Mouse (Mus musculus): Measurements from ENCODE around the gene Kat6b. TPM values are rescaled to one million over a fixed set of nuclear protein-coding genes. Genes with fewer than 3 reads are reported as not detected.

Gene Kat6b
- polyA plus RNA-seq, 1 experiment from 2014 or later = 19.6 TPM

DNA sequence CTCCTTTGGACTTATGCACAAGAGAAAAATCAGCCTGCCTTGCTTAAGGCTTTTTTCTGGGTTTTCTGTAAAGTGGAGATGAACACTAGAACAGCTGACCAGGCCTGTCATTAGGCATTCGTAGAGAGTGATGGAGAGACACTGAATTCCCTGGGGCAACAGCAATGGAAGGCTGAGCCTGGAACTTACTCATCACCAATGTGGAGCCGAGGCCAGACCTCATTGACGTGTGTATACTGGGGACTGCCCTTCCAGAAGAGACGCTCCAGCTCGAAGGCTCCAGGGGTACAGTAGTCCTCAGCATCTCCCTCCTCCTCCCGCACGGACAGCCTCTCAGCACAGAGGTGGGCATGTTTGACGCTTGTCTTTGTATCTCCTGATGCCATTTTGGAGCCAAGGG is 221.5 kb downstream of the Kat6b start:
- WGBS = 91% methylated on average over 8 of the region's 8 CpGs
- H3K4me3 ChIP-seq = no peak overlapping the region
- peaks cover 13% of the 10 kb centered on the region for H3K4me1 ChIP-seq
- H3K36me3 ChIP-seq = no peaks in the 10 kb centered on the region
- H3K27me3 ChIP-seq (ENCODE audit: low read depth, poor library complexity, severe bottlenecking) = no peaks in the 10 kb centered on the region
- DNase-seq (ENCODE audit: low spot score) = no peak
- no peak overlapping the region for H3K27ac ChIP-seq
- no peaks in the 10 kb centered on the region for H3K9me3 ChIP-seq (replicated peaks)

DNA sequence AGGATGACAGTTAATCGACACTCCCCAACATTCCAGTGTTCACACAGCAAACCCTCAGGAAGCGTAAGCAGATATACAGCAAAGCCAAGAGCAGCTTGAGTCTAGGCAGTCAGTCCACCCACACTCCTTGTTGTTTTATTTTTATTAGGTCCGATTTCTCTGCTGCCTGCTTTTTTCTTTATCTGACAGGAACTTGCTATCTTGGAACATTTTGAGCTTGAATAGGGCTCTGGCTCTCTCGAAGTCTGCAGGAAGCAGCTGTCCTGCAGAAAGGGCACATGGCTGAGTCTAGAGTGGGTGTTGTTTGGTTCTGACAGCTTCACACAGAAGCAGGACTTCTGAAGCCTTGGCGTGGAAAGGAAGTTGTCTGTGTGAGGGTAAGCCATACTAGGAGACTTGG is 222.0 kb downstream of the Kat6b start:
- no peak overlapping the region for H3K27ac ChIP-seq
- no peaks in the 10 kb centered on the region for H3K9me3 ChIP-seq (replicated peaks)
- peaks cover 13% of the 10 kb centered on the region for H3K4me1 ChIP-seq
- no peak for DNase-seq (ENCODE audit: low spot score)
- H3K27me3 ChIP-seq (ENCODE audit: low read depth, poor library complexity, severe bottlenecking) = no peaks in the 10 kb centered on the region
- no peak overlapping the region for H3K4me3 ChIP-seq
- no peaks in the 10 kb centered on the region for H3K36me3 ChIP-seq
- 82% methylated on average over 5 of the region's 5 CpGs for WGBS

DNA sequence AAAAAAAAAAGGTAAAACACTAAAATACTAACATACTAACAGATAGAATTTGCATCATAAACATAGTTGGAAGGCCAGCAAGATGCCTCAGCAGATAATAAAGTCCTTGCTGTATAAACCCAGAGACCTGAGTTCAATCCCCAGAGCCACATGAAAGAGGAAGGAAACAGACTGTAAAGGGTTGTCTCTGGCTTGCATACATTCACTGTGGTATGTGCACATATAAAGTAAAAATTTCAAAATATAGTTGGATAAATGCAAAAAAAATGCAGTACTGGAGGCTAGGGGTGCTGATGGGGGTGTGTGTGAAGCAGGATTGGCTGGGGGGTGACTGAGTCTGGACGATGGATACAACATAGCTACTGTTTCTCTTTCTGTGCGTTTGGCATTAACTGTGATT is 224.2 kb downstream of the Kat6b start:
- 92% methylated on average over 2 of the region's 2 CpGs for WGBS
- Histone ChIP-seq H3K27me3 (ENCODE audit: low read depth, poor library complexity, severe bottlenecking) (no peaks in the 10 kb centered on the region), H3K27ac (no peak overlapping the region), H3K36me3 (no peaks in the 10 kb centered on the region), H3K4me3 (no peak overlapping the region), H3K9me3 (replicated peaks) (no peaks in the 10 kb centered on the region), H3K4me1 (peaks cover 22% of the 10 kb centered on the region)
- no peak for DNase-seq (ENCODE audit: low spot score)

DNA sequence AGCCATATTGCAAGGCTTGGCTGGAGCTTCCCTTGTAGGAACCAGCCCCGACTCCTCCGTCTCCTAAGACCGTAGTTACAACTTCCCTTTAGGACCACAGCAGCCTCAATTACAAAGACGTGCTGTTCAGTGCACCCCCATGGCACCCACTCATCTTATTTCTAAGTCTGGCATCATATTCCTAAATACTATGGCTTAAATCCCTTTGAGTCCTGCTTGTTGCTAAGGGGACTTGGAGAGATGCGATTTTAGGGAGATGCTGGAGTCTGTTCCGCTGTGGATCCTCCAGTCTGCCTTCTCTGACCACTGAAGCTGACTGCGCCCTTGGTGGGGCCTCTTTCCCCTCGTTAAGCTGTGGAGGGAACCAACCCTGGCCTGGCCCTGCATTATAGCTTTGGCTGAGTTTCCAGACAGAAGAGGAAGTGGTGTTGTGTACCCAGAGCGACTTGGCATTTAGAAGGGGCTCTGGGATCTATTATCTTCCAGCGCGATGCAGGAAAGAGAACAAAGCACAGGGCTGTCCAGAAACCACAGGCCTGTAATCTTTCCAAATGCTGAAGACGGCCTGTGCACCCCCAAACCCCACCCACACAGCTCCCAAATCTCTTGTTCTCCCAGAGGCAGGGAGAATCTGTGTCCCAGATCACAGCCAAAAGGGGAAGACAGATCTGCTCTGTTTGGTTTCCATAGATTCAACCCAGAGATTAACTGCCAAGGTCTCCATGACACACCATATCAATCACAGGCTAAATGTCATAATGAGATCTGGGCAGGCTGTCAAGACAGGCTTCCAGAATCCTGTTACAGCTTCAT is 225.7 kb downstream of the Kat6b start:
- Histone ChIP-seq H3K4me3 (no peak overlapping the region), H3K27me3 (ENCODE audit: low read depth, poor library complexity, severe bottlenecking) (no peaks in the 10 kb centered on the region), H3K9me3 (replicated peaks) (no peaks in the 10 kb centered on the region), H3K36me3 (no peaks in the 10 kb centered on the region), H3K27ac (peak overlapping the region; percentile 81), H3K4me1 (peaks cover 25% of the 10 kb centered on the region)
- DNase-seq (ENCODE audit: low spot score) = no peak
- WGBS = 63% methylated on average over 12 of the region's 12 CpGs

DNA sequence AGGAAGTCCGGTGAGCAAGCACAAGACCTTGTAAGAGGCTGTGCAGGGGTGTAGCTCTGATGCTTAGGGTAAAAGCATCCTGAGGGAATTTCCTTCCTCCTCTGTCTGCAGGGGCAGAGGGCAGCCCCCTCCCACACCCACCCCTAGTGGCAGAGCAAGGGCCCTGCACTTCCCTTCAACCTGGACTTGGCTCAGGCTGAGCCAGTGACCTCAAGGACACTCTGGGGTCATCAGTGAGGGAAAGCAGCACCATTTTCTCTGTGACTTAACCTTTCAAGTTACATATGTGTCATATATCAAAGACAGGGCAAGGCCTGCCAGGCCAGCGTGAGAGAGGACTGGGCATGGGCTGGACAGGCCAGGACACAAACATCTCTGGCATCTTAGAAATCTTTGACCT is 228.3 kb downstream of the Kat6b start:
- WGBS = 41% methylated on average over 2 of the region's 2 CpGs
- H3K27me3 ChIP-seq (ENCODE audit: low read depth, poor library complexity, severe bottlenecking) = no peaks in the 10 kb centered on the region
- no peak overlapping the region for H3K4me3 ChIP-seq
- H3K36me3 ChIP-seq = no peaks in the 10 kb centered on the region
- DNase-seq (ENCODE audit: low spot score) = no peak
- peaks cover 25% of the 10 kb centered on the region for H3K4me1 ChIP-seq
- peak overlapping the region; percentile 43; the same call in 1 of the 2 replicates for H3K27ac ChIP-seq
- no peaks in the 10 kb centered on the region for H3K9me3 ChIP-seq (replicated peaks)

DNA sequence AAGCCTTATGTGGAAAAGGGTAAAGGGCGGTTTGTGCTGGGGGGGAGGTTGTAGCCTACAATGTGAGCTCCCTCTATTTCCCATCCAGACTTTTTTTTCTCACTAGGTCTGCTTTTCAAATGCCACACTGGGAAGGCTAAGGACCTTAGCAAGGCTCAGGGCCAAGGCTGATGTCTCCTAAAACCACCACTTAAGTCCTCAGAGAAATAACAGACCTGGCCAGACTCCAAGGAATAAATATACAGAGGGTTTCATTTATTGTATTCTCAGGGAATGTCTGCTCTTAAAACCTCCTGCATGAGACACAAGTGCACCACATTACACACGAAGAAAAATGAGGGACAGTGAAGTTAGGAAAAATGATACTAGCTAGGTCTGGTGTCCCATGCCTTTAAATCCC is 230.0 kb downstream of the Kat6b start:
- Histone ChIP-seq H3K9me3 (replicated peaks) (no peaks in the 10 kb centered on the region), H3K27me3 (ENCODE audit: low read depth, poor library complexity, severe bottlenecking) (no peaks in the 10 kb centered on the region), H3K36me3 (no peaks in the 10 kb centered on the region), H3K4me3 (no peak overlapping the region), H3K27ac (0 out of 2 replicates have a peak overlapping the region, but pooled peaks have one; percentile 17), H3K4me1 (peaks cover 32% of the 10 kb centered on the region)
- 84% methylated on average over 2 of the region's 2 CpGs for WGBS
- no peak for DNase-seq (ENCODE audit: low spot score)

DNA sequence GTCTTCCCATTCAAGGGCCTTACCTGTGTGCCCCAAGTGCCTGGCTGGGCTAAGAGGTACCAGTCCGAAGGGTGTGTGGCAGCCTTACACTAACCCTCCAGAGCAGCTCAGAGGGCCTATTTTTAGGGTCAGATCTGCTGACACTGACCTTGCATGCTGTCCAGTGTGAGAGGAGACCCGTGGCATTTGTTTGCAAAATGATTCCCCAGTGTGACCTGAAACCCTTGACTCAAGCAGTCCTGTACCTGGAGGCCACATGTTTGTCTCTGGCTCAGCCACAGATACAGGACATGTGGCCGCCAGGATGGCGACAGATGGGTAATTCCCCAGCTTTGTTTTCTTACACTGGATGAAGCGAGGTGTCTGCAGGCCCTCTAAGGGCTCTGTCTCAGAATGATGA is 233.3 kb downstream of the Kat6b start, which contains the start of gene Dupd1:
Gene Dupd1 (minus strand): TSS at position 91 of the 400 bp plus-strand sequence.
- Histone ChIP-seq H3K27ac (peak within 1 kb of the TSS; percentile 26; the same call in 1 of the 2 replicates), H3K27me3 (ENCODE audit: low read depth, poor library complexity, severe bottlenecking) (no peaks in the 10 kb centered on the region), H3K4me3 (no peak within 1 kb of the TSS), H3K9me3 (replicated peaks) (no peaks in the 10 kb centered on the region), H3K36me3 (no peaks in the 10 kb centered on the region), H3K4me1 (peaks cover 34% of the 10 kb centered on the region)
- WGBS = 69% methylated on average over 5 of the region's 5 CpGs
- DNase-seq (ENCODE audit: low spot score) = peak; percentile 23

DNA sequence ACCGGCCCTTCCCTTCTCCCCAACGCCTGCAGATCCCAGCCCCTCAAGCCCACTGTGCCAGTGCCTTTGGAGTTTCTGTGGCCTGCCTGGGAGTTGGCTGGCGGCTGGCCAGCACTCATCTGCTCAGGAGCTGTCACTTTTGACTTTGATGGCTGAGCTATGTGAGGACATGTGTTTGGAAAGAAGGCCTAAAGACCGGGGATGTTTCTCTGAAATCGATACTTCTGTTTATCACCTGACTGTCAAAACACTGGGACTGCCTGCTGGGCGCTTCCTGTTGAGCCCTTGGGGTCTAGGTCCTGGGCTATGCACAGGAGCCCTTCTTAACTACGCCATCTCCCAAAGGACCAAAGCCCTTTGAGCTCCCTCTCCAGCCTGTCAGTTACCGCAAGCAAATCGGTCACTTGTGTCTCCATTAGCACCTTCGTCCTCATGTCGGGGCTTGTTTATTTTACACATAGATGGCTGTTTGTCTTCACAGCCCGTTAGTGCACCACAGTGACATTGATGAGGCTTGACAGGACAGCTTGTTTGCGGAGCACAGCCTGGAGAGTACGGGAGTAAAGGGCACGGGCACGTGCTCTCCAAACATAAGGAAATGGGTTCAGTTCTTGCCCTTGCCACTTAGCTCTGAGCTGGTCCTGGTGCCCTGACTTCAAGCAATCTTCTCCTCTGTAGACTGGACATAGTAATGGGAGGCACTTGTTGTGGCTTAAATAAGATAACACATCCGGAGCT is 238.6 kb downstream of the Kat6b start:
- Histone ChIP-seq H3K9me3 (replicated peaks) (no peaks in the 10 kb centered on the region), H3K27ac (peak overlapping the region; percentile 38; the same call in 1 of the 2 replicates), H3K36me3 (no peaks in the 10 kb centered on the region), H3K4me1 (peaks cover 44% of the 10 kb centered on the region), H3K4me3 (no peak overlapping the region), H3K27me3 (ENCODE audit: low read depth, poor library complexity, severe bottlenecking) (no peaks in the 10 kb centered on the region)
- WGBS = 22% methylated on average over 17 of the region's 17 CpGs
- no peak for DNase-seq (ENCODE audit: low spot score)

DNA sequence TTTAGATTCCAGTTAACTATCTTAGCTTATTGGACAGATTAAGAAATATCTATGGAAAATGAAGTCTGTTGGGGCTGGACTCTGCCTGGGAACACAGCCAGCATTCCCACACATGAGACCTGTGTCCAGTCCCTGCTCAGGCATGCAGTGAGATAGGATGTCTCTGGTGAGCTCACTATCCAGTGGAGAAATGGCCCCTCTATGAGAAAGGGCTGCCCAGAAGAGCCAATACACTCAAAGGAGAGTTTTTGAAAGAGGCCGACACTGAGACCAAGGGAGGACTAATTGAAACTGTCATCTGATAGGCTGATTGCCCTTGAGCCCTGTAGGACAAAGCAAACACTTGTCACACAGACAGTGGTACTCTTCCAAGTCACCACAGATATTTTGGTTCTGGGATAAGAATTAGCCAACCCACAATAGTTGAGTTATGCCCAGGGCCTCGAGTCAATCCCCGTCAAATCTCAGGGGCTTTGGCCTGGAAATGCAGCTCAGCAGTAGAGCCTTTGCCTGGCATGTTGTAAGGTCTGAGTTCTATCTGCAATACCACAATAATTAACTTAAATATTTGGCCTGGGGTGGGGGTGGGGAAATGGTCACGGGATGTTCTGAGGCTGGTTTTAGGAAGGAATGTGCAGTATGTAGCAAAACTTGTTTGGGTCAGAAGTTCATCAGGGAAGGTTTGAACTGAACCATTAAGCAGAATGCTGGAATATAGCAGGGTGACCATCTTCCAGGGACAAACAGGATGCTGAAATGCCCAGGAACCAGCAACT is 239.4 kb downstream of the Kat6b start:
- H3K4me1 ChIP-seq = peaks cover 43% of the 10 kb centered on the region
- no peaks in the 10 kb centered on the region for H3K27me3 ChIP-seq (ENCODE audit: low read depth, poor library complexity, severe bottlenecking)
- H3K4me3 ChIP-seq = no peak overlapping the region
- no peaks in the 10 kb centered on the region for H3K36me3 ChIP-seq
- no peaks in the 10 kb centered on the region for H3K9me3 ChIP-seq (replicated peaks)
- DNase-seq (ENCODE audit: low spot score) = no peak
- WGBS = 91% methylated on average over 4 of the region's 4 CpGs
- no peak overlapping the region for H3K27ac ChIP-seq

Other genes starting within 250 kb of the Kat6b start
- 0.45 TPM in 1 of 2 replicates, not detected in the other for gene Dupd1, start 233.1 kb downstream of the Kat6b start, polyA plus RNA-seq (2016; fragmentation: Nextera tagmentation; extraction: Ambion mirVana)

Data from limb, embryonic 10.5 days (tissue).